ENCODE assay signal across 11 mouse cellular contexts in genomic region chr8:83693609-83694236, GRCm38 (mm10). TPM values are rescaled to one million over a fixed set of nuclear protein-coding genes. Genes with fewer than 3 reads are reported as not detected.
A peak's percentile ranks its signal among the peaks of the same experiment; 100 is the strongest.
DNase-seq lines count a peak whose midpoint lies in the region; ATAC-seq and TF ChIP-seq lines count a peak whose summit lies in the region.
"Had no signal": no experiment of that assay in that cellular context is flagged by ENCODE, and none has a peak within 500 bp of the region (broad histone marks: within the 10 kb centered on the region; RNA-seq: fewer than 3 reads in every experiment).

No protein-coding gene starts in this region.

- peaks cover 41% of the 10 kb centered on the region for H3K36me3 ChIP-seq in kidney, embryonic 15.5 days
- H3K36me3 ChIP-seq in liver, embryonic 11.5 days (ENCODE audit: control insufficient read depth, insufficient read depth, low read length): peaks cover 10% of the 10 kb centered on the region; the same call in 1 of the 2 replicates

- H3K4me3 ChIP-seq in kidney, embryonic 15.5 days (replicated peaks): no peak overlapping the region
- H3K4me3 ChIP-seq in bone marrow, adult 2 months (replicated peaks; ENCODE audit: control insufficient read depth, low read depth, low read length): peak overlapping the region; percentile 69
- peak overlapping the region; percentile 21; the same call in 1 of the 2 replicates for H3K4me3 ChIP-seq in liver, embryonic 11.5 days (ENCODE audit: low read depth, low read length)
- H3K4me3 ChIP-seq: lung, embryonic 15.5 days had no signal

- H3K4me1 ChIP-seq in kidney, embryonic 15.5 days: peaks cover 47% of the 10 kb centered on the region
- peaks cover 16% of the 10 kb centered on the region for H3K4me1 ChIP-seq in bone marrow, adult 2 months (ENCODE audit: control insufficient read depth, insufficient read depth, low read length)
- H3K4me1 ChIP-seq in liver, embryonic 11.5 days (replicated peaks; ENCODE audit: control insufficient read depth, insufficient read depth, low read length): peaks cover 32% of the 10 kb centered on the region

- TF ChIP-seq CTCF in bone marrow, adult 2 months (IDR thresholded peaks at IDR 0.05; ENCODE audit: control insufficient read depth, insufficient read depth, low read length): no peak

- no peak overlapping the region for H3K9ac ChIP-seq in kidney, embryonic 15.5 days
- peak overlapping the region; percentile 12; the same call in 1 of the 2 replicates for H3K9ac ChIP-seq in liver, embryonic 11.5 days (ENCODE audit: low read depth, low read length)
- H3K9ac ChIP-seq: lung, embryonic 15.5 days had no signal

- no peak overlapping the region for H3K4me2 ChIP-seq in kidney, embryonic 15.5 days
- peak overlapping the region; percentile 42 for H3K4me2 ChIP-seq in liver, embryonic 11.5 days
- H3K4me2 ChIP-seq: lung, embryonic 15.5 days had no signal

- 80% methylated on average over 10 of the region's 10 CpGs for WGBS in kidney, embryonic 15.5 days
- WGBS in bone marrow, adult 2 months: 11% methylated on average over 10 of the region's 10 CpGs
- WGBS in liver, embryonic 11.5 days: 45% methylated on average over 10 of the region's 10 CpGs

- peak overlapping the region; percentile 42; the same call in 1 of the 2 replicates for H3K27ac ChIP-seq in kidney, embryonic 15.5 days
- peak overlapping the region; percentile 73; the same call in 1 of the 2 replicates for H3K27ac ChIP-seq in bone marrow, adult 2 months (ENCODE audit: control insufficient read depth, insufficient read depth, low read depth, low read length, poor library complexity)
- no peak overlapping the region for H3K27ac ChIP-seq in liver, embryonic 11.5 days (ENCODE audit: low read depth, low read length)
- H3K27ac ChIP-seq: lung, embryonic 15.5 days had no signal

- TF ChIP-seq POLR2A in bone marrow, adult 2 months (IDR thresholded peaks at IDR 0.05; ENCODE audit: borderline replicate concordance, control insufficient read depth, low read depth, low read length): no peak

- no peaks in the 10 kb centered on the region for H3K27me3 ChIP-seq in kidney, embryonic 15.5 days
- no peaks in the 10 kb centered on the region for H3K27me3 ChIP-seq in liver, embryonic 11.5 days (replicated peaks; ENCODE audit: control insufficient read depth, insufficient read depth, low read length)
- H3K27me3 ChIP-seq: lung, embryonic 15.5 days had no signal

- no peak for DNase-seq in kidney, adult 18-20 months
- no peak for DNase-seq in liver, embryonic 11.5 days (ENCODE audit: low spot score)
- DNase-seq in cerebellum, postnatal 10 days: no peak
- no peak for DNase-seq in right cerebral cortex, adult 18-20 months
- DNase-seq in adipocyte (ENCODE audit: low spot score): no peak
- DNase-seq: gastrocnemius, postnatal 25 days; kidney, postnatal 25 days had no signal

- ATAC-seq in kidney, embryonic 15.5 days (replicated peaks; ENCODE audit: low FRiP score): no peak
- ATAC-seq in liver, embryonic 11.5 days (replicated peaks; ENCODE audit: low FRiP score): no peak
- ATAC-seq in monocyte, adult 5-6 weeks (replicated peaks; ENCODE audit: insufficient number of reproducible peaks, low FRiP score, low TSS enrichment, poor library complexity, severe bottlenecking): peak; percentile 73

- no peaks in the 10 kb centered on the region for H3K9me3 ChIP-seq in kidney, embryonic 15.5 days (replicated peaks)
- H3K9me3 ChIP-seq in liver, embryonic 11.5 days (ENCODE audit: control insufficient read depth, low read length): no peaks in the 10 kb centered on the region
- H3K9me3 ChIP-seq: lung, embryonic 15.5 days had no signal

RNA-seq across cellular contexts. Expression of gene Pkn1, which starts 5.3 kb away (rescaled TPM):
- 29.3 and 34.6 TPM in 2 replicates for polyA plus RNA-seq in kidney, embryonic 15.5 days (2015; fragmentation: Nextera tagmentation; extraction: Ambion mirVana)
- 44.4 and 94.3 TPM in 2 replicates for polyA plus RNA-seq in bone marrow, adult 2 months (2011; ENCODE audit: insufficient read depth, insufficient read length, low replicate concordance, missing spikeins)
- polyA plus RNA-seq in liver, embryonic 11.5 days (2014; fragmentation: Nextera tagmentation; extraction: Ambion mirVana): 23.3 and 24.3 TPM in 2 replicates
- 159 to 217 TPM (median 178 TPM) in 3 replicates for total RNA-seq in monocyte, adult 5-6 weeks (2017)

RNA-seq across cellular contexts. Expression of gene Ddx39, which starts 21.3 kb away (rescaled TPM):
- polyA plus RNA-seq in kidney, embryonic 15.5 days (2015; fragmentation: Nextera tagmentation; extraction: Ambion mirVana): 189 and 192 TPM in 2 replicates
- polyA plus RNA-seq in bone marrow, adult 2 months (2011; ENCODE audit: insufficient read depth, insufficient read length, low replicate concordance, missing spikeins): 74.2 and 81.0 TPM in 2 replicates
- 375 and 420 TPM in 2 replicates for polyA plus RNA-seq in liver, embryonic 11.5 days (2014; fragmentation: Nextera tagmentation; extraction: Ambion mirVana)
- total RNA-seq in monocyte, adult 5-6 weeks (2017): 51.8 to 77.1 TPM (median 60.3 TPM) in 3 replicates

RNA-seq across cellular contexts. Expression of gene Ptger1, which starts 27.2 kb away (rescaled TPM):
- polyA plus RNA-seq in kidney, embryonic 15.5 days (2015; fragmentation: Nextera tagmentation; extraction: Ambion mirVana): 2.4 and 2.9 TPM in 2 replicates
- 0.41 and 0.57 TPM in 2 replicates for polyA plus RNA-seq in bone marrow, adult 2 months (2011; ENCODE audit: insufficient read depth, insufficient read length, low replicate concordance, missing spikeins)
- polyA plus RNA-seq in liver, embryonic 11.5 days (2014; fragmentation: Nextera tagmentation; extraction: Ambion mirVana): 0.49 and 0.53 TPM in 2 replicates
- 3.8 to 7.5 TPM (median 5.5 TPM) in 3 replicates for total RNA-seq in monocyte, adult 5-6 weeks (2017)

RNA-seq across cellular contexts. Expression of gene Gipc1, which starts 41.2 kb away (rescaled TPM):
- 220 and 221 TPM in 2 replicates for polyA plus RNA-seq in kidney, embryonic 15.5 days (2015; fragmentation: Nextera tagmentation; extraction: Ambion mirVana)
- polyA plus RNA-seq in bone marrow, adult 2 months (2011; ENCODE audit: insufficient read depth, insufficient read length, low replicate concordance, missing spikeins): 14.8 and 17.3 TPM in 2 replicates
- 113 and 114 TPM in 2 replicates for polyA plus RNA-seq in liver, embryonic 11.5 days (2014; fragmentation: Nextera tagmentation; extraction: Ambion mirVana)
- 9.5 to 21.9 TPM (median 10.0 TPM) in 3 replicates for total RNA-seq in monocyte, adult 5-6 weeks (2017)

RNA-seq across cellular contexts. Expression of gene Adgre5, which starts 47.4 kb away (rescaled TPM):
- 31.9 and 35.4 TPM in 2 replicates for polyA plus RNA-seq in kidney, embryonic 15.5 days (2015; fragmentation: Nextera tagmentation; extraction: Ambion mirVana)
- 25.3 and 79.2 TPM in 2 replicates for polyA plus RNA-seq in bone marrow, adult 2 months (2011; ENCODE audit: insufficient read depth, insufficient read length, low replicate concordance, missing spikeins)
- polyA plus RNA-seq in liver, embryonic 11.5 days (2014; fragmentation: Nextera tagmentation; extraction: Ambion mirVana): 16.8 and 17.2 TPM in 2 replicates
- total RNA-seq in monocyte, adult 5-6 weeks (2017): 1,127 to 1,315 TPM (median 1,167 TPM) in 3 replicates
